Mouse (Mus musculus) embryo, embryonic 9.5 days (tissue): ENCODE measurements around the gene Mrgpre.

ENCODE experiments used
- DNase-seq: peaks from one replicate; pipeline ENCODE4 v3.0.0-alpha.2; 2017; ENCODE audit errors: extremely low spot score

Gene Mrgpre

GRCm38 (mm10) chr7:143738601-143739006, 45.7 kb downstream of the Mrgpre start:
- DNase-seq: no peak

- DNase-seq: no peak
These were observed 46.1 kb downstream of the Mrgpre start for GRCm38 (mm10) chr7:143738194-143738593.

DNA sequence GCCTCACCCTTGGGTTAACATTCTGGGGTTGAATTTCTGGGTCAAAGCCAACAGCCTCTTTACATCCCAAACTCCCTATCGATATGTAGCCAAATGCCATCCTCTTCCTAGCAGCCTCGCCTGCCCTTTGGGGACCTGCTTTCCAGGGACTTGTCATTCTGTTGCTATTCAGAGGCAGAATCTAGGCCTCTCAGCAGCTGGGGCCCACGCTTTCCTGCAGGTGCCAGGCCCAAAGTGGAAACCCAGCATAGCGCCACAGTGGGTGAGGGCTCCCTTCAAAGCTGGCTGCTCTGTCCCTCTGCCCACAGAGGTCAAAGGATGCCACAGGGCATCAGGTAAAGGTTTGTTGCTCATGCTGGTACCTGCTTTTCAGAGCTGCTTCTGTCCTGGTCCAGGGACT, 50.6 kb downstream of the Mrgpre start:
- DNase-seq: no peak

GRCm38 (mm10) chr7:143729886-143730285, 54.4 kb downstream of the Mrgpre start:
- DNase-seq: no peak
